Mouse (Mus musculus) liver, embryonic 16.5 days (tissue): ENCODE results near the gene Sgtb. TPM values are rescaled to one million over a fixed set of nuclear protein-coding genes. Genes with fewer than 3 reads are reported as not detected.
A peak's percentile ranks its signal among the peaks of the same experiment; 100 is the strongest.

ENCODE experiments used
- ATAC-seq: fragments of 200-750 bp; cut with Nextera tagmentation; 2 replicates; pipeline ENCODE4 v1.8.0; 2017; ENCODE audit warnings: low read depth, mild to moderate bottlenecking, moderate number of reproducible peaks, moderate library complexity
- H3K27ac ChIP-seq: fragments of 300-500 bp; sonication (generic); 2 replicates; pipeline ENCODE4 v1.5.1; 2014; ENCODE audit warnings: mild to moderate bottlenecking, low read length
- H3K27me3 ChIP-seq: fragments of 300-500 bp; sonication (generic); 2 replicates; pipeline ENCODE4 v1.6.1; 2014; ENCODE audit warnings: low read depth, low read length, mixed read lengths; ENCODE audit not compliant: control insufficient read depth, insufficient read depth
- H3K36me3 ChIP-seq: fragments of 300-500 bp; sonication (generic); 2 replicates; pipeline ENCODE4 v1.6.1; 2014; ENCODE audit warnings: mild to moderate bottlenecking; ENCODE audit not compliant: control insufficient read depth, insufficient read depth
- H3K4me1 ChIP-seq: fragments of 300-500 bp; sonication (generic); 2 replicates; pipeline ENCODE4 v1.6.1; 2014; ENCODE audit warnings: low read depth, low read length, mixed read lengths; ENCODE audit not compliant: control insufficient read depth
- H3K4me2 ChIP-seq: fragments of 300-500 bp; sonication (generic); 2 replicates; pipeline ENCODE4 v1.6.1; 2014; ENCODE audit warnings: low read depth, low read length, mixed read lengths
- H3K4me3 ChIP-seq: fragments of 300-500 bp; sonication (generic); 2 replicates; pipeline ENCODE4 v1.5.1; 2014; ENCODE audit warnings: low read depth, mild to moderate bottlenecking, low read length
- H3K9ac ChIP-seq: fragments of 300-500 bp; sonication (generic); 2 replicates; pipeline ENCODE4 v1.6.1; 2014; ENCODE audit warnings: low read depth, low read length
- H3K9me3 ChIP-seq: fragments of 300-500 bp; sonication (generic); replicated peaks from 2 replicates; pipeline ENCODE4 v1.6.1; 2016; ENCODE audit warnings: low read length; ENCODE audit not compliant: control insufficient read depth
- WGBS: fragments of 180-500 bp; shearing (Covaris S2); extraction: QIAGEN DNeasy Blood & Tissue Kit; methylation state at CpG from one replicate; pipeline ENCODE4 v1.1.7; 2014; ENCODE audit not compliant: insufficient replicate concordance; 5-methylcytosine and 5-hydroxymethylcytosine counted together
- polyA plus RNA-seq: library from polyadenylated mRNA; unstranded; fragments of >200 nt; fragmentation: Nextera tagmentation; extraction: Ambion mirVana; gene quantifications from 2 replicates; pipeline ENCODE4 v1.2.1, GENCODE M21; 2015

The Sgtb gene
- polyA plus RNA-seq, 1 experiment from 2014 or later, result 0.54 TPM

- Histone ChIP-seq H3K9ac (no peak overlapping the region), H3K4me3 (no peak overlapping the region), H3K9me3 (no peaks in the 10 kb centered on the region), H3K27me3 (no peaks in the 10 kb centered on the region), H3K27ac (no peak overlapping the region), H3K4me1 (no peaks in the 10 kb centered on the region), H3K4me2 (no peak overlapping the region), H3K36me3 (no peaks in the 10 kb centered on the region)
- 79% methylated on average over 4 of the region's 4 CpGs for WGBS
- no peak for ATAC-seq
Observed at GRCm38 (mm10) chr13:104100416-104100815, 9.1 kb upstream of the Sgtb start.

- no peaks in the 10 kb centered on the region for H3K4me1 ChIP-seq
- H3K36me3 ChIP-seq, result no peaks in the 10 kb centered on the region; the same call in 1 of the 2 replicates
- H3K27me3 ChIP-seq, result no peaks in the 10 kb centered on the region
- no peak overlapping the region for H3K4me3 ChIP-seq
- no peak overlapping the region for H3K9ac ChIP-seq
- H3K9me3 ChIP-seq, result no peaks in the 10 kb centered on the region
- no peak overlapping the region for H3K4me2 ChIP-seq
- no peak for ATAC-seq
- WGBS, result 63% methylated on average over 5 of the region's 5 CpGs
- H3K27ac ChIP-seq, result no peak overlapping the region
Observed at GRCm38 (mm10) chr13:104101606-104102235, 7.8 kb upstream of the Sgtb start.

- peak overlapping the region; percentile 56 for H3K27ac ChIP-seq
- peak; percentile 22 for ATAC-seq
Observed at GRCm38 (mm10) chr13:104108651-104109287, 772 bp upstream of the Sgtb start.

GRCm38 (mm10) chr13:104109816-104110521 lies 428 bp downstream of the Sgtb start:
- no peaks in the 10 kb centered on the region; the same call in 1 of the 2 replicates for H3K36me3 ChIP-seq
- no peak overlapping the region for H3K27ac ChIP-seq
- H3K9ac ChIP-seq, result peak overlapping the region; percentile 41
- peak; percentile 20 for ATAC-seq
- peaks cover 7% of the 10 kb centered on the region for H3K27me3 ChIP-seq
- H3K9me3 ChIP-seq, result no peaks in the 10 kb centered on the region
- peaks cover 10% of the 10 kb centered on the region for H3K4me1 ChIP-seq
- WGBS, result 5% methylated on average over 38 of the region's 38 CpGs
- peak overlapping the region; percentile 97 for H3K4me2 ChIP-seq
- H3K4me3 ChIP-seq, result peak overlapping the region; percentile 71

More at GRCm38 (mm10) chr13:104108651-104109287, 772 bp upstream of the Sgtb start:
- H3K36me3 ChIP-seq, result no peaks in the 10 kb centered on the region; the same call in 1 of the 2 replicates
- WGBS, result under 1% methylated on average over 24 of the region's 24 CpGs
- H3K9me3 ChIP-seq, result no peaks in the 10 kb centered on the region
- peak overlapping the region; percentile 71 for H3K4me3 ChIP-seq
- H3K9ac ChIP-seq, result peak overlapping the region; percentile 65
- H3K27me3 ChIP-seq, result peaks cover 7% of the 10 kb centered on the region
- peak overlapping the region; percentile 97 for H3K4me2 ChIP-seq
- H3K4me1 ChIP-seq, result peaks cover 10% of the 10 kb centered on the region

- peaks cover 7% of the 10 kb centered on the region for H3K27me3 ChIP-seq
- H3K9ac ChIP-seq, result no peak overlapping the region; the same call in 1 of the 2 replicates
- H3K27ac ChIP-seq, result no peak overlapping the region
- 50% methylated on average over 7 of the region's 7 CpGs for WGBS
- peak overlapping the region; percentile 97 for H3K4me2 ChIP-seq
- no peak for ATAC-seq
- H3K4me1 ChIP-seq, result peaks cover 10% of the 10 kb centered on the region
- H3K9me3 ChIP-seq, result no peaks in the 10 kb centered on the region
- H3K36me3 ChIP-seq, result no peaks in the 10 kb centered on the region; the same call in 1 of the 2 replicates
- peak overlapping the region; percentile 71 for H3K4me3 ChIP-seq
Observed at GRCm38 (mm10) chr13:104110526-104110925, 985 bp downstream of the Sgtb start.

- Histone ChIP-seq H3K4me1 (peaks cover 10% of the 10 kb centered on the region), H3K36me3 (no peaks in the 10 kb centered on the region), H3K9ac (no peak overlapping the region), H3K4me3 (no peak overlapping the region), H3K4me2 (no peak overlapping the region), H3K9me3 (no peaks in the 10 kb centered on the region), H3K27ac (no peak overlapping the region), H3K27me3 (peaks cover 7% of the 10 kb centered on the region)
- WGBS, result 49% methylated on average over 12 of the region's 12 CpGs
- ATAC-seq, result no peak
Observed at GRCm38 (mm10) chr13:104112266-104112900, 2.8 kb downstream of the Sgtb start.

- 77% methylated on average over 4 of the region's 4 CpGs for WGBS
- no peaks in the 10 kb centered on the region for H3K36me3 ChIP-seq
Observed at GRCm38 (mm10) chr13:104113782-104114181, 4.2 kb downstream of the Sgtb start.

GRCm38 (mm10) chr13:104114827-104115226 lies 5.3 kb downstream of the Sgtb start:
- WGBS, result 77% methylated on average over 2 of the region's 2 CpGs
- H3K4me2 ChIP-seq, result no peak overlapping the region
- H3K9me3 ChIP-seq, result no peaks in the 10 kb centered on the region
- peaks cover 2% of the 10 kb centered on the region for H3K4me1 ChIP-seq
- H3K9ac ChIP-seq, result no peak overlapping the region
- H3K27me3 ChIP-seq, result peaks cover 6% of the 10 kb centered on the region
- no peak overlapping the region for H3K27ac ChIP-seq
- H3K36me3 ChIP-seq, result no peaks in the 10 kb centered on the region
- ATAC-seq, result no peak
- no peak overlapping the region for H3K4me3 ChIP-seq

More at GRCm38 (mm10) chr13:104113782-104114181, 4.2 kb downstream of the Sgtb start:
- H3K4me1 ChIP-seq, result peaks cover 7% of the 10 kb centered on the region
- no peak overlapping the region for H3K27ac ChIP-seq
- no peaks in the 10 kb centered on the region for H3K9me3 ChIP-seq
- H3K27me3 ChIP-seq, result peaks cover 7% of the 10 kb centered on the region
- H3K9ac ChIP-seq, result no peak overlapping the region
- H3K4me3 ChIP-seq, result no peak overlapping the region
- no peak overlapping the region for H3K4me2 ChIP-seq
- ATAC-seq, result no peak
